Mouse (Mus musculus) embryonic facial prominence, embryonic 15.5 days (tissue): Measurements from ENCODE around the gene Mfn2. TPM values are rescaled to one million over a fixed set of nuclear protein-coding genes. Genes with fewer than 3 reads are reported as not detected.
A peak's percentile ranks its signal among the peaks of the same experiment; 100 is the strongest.
"Not testable (repeated sequence)": the region's sequence is repeated elsewhere in the genome, so short reads cannot be mapped to it uniquely, and the experiment has no call there.

ENCODE experiments used
- ATAC-seq: fragments of 200-750 bp; cut with Nextera tagmentation; 2 replicates; pipeline ENCODE4 v1.8.0; 2017; ENCODE audit warnings: low read depth, moderate TSS enrichment; ENCODE audit not compliant: insufficient number of reproducible peaks, low FRiP score, low TSS enrichment
- H3K27ac ChIP-seq: fragments of 300-500 bp; sonication (generic); replicated peaks from 2 replicates; pipeline ENCODE4 v1.5.1; 2015; ENCODE audit warnings: mild to moderate bottlenecking, inconsistent platforms
- H3K27me3 ChIP-seq: fragments of 300-500 bp; sonication (generic); 2 replicates; pipeline ENCODE4 v1.6.1; 2015; ENCODE audit warnings: inconsistent platforms
- H3K36me3 ChIP-seq: fragments of 300-500 bp; sonication (generic); 2 replicates; pipeline ENCODE4 v1.6.1; 2015; ENCODE audit warnings: mild to moderate bottlenecking, inconsistent platforms
- H3K4me1 ChIP-seq: fragments of 300-500 bp; sonication (generic); 2 replicates; pipeline ENCODE4 v1.6.1; 2015; ENCODE audit warnings: inconsistent platforms
- H3K4me2 ChIP-seq: fragments of 300-500 bp; sonication (generic); replicated peaks from 2 replicates; pipeline ENCODE4 v1.6.1; 2015; ENCODE audit warnings: mild to moderate bottlenecking, inconsistent platforms
- H3K4me3 ChIP-seq: fragments of 300-500 bp; sonication (generic); replicated peaks from 2 replicates; pipeline ENCODE4 v1.5.1; 2015; ENCODE audit warnings: mild to moderate bottlenecking, inconsistent platforms
- H3K9ac ChIP-seq: fragments of 300-500 bp; sonication (generic); 2 replicates; pipeline ENCODE4 v1.6.1; 2015; ENCODE audit warnings: inconsistent platforms
- H3K9me3 ChIP-seq: fragments of 300-500 bp; sonication (generic); replicated peaks from 2 replicates; pipeline ENCODE4 v1.6.1; 2016; ENCODE audit warnings: inconsistent platforms
- WGBS: fragments of 180-500 bp; shearing (Covaris S2); methylation state at CpG from one replicate; pipeline ENCODE4 v1.1.7; 2015; 5-methylcytosine and 5-hydroxymethylcytosine counted together
- polyA plus RNA-seq: library from polyadenylated mRNA; unstranded; fragments of >200 nt; fragmentation: Nextera tagmentation; extraction: Ambion mirVana; gene quantifications from 2 replicates; pipeline ENCODE4 v1.2.1, GENCODE M21; 2015

Gene Mfn2
- polyA plus RNA-seq, 1 experiment from 2014 or later: 39.4 TPM

GRCm38 (mm10) chr4:147866793-147867192, 37.7 kb downstream of the Mfn2 start:
- Histone ChIP-seq H3K36me3 (peaks cover 43% of the 10 kb centered on the region), H3K4me1 (peaks cover 23% of the 10 kb centered on the region)
- H3K27ac ChIP-seq, H3K4me3 ChIP-seq, H3K9ac ChIP-seq, H3K9me3 ChIP-seq, H3K27me3 ChIP-seq, H3K4me2 ChIP-seq, ATAC-seq: not testable (repeated sequence)
- 54% methylated on average over 3 of the region's 3 CpGs for WGBS

- WGBS: 93% methylated on average over 9 of the region's 9 CpGs
- H3K4me3 ChIP-seq: no peak overlapping the region
- H3K9me3 ChIP-seq: no peaks in the 10 kb centered on the region
- H3K36me3 ChIP-seq: peaks cover 45% of the 10 kb centered on the region
- H3K27me3 ChIP-seq: no peaks in the 10 kb centered on the region
- no peak overlapping the region for H3K9ac ChIP-seq
- no peak overlapping the region for H3K4me2 ChIP-seq
- no peak overlapping the region for H3K27ac ChIP-seq
- ATAC-seq: no peak
- H3K4me1 ChIP-seq: peaks cover 23% of the 10 kb centered on the region
Observed at GRCm38 (mm10) chr4:147866056-147866455, 38.4 kb downstream of the Mfn2 start.

- H3K27me3 ChIP-seq: no peaks in the 10 kb centered on the region
- H3K9ac ChIP-seq: no peak overlapping the region
- peaks cover 23% of the 10 kb centered on the region for H3K4me1 ChIP-seq
- no peak overlapping the region for H3K27ac ChIP-seq
- no peak overlapping the region for H3K4me3 ChIP-seq
- no peak overlapping the region for H3K4me2 ChIP-seq
- ATAC-seq: no peak
- H3K9me3 ChIP-seq: no peaks in the 10 kb centered on the region
- H3K36me3 ChIP-seq: peaks cover 47% of the 10 kb centered on the region
- WGBS: 93% methylated on average over 6 of the region's 6 CpGs
Observed at GRCm38 (mm10) chr4:147865651-147866050, 38.9 kb downstream of the Mfn2 start.

GRCm38 (mm10) chr4:147862051-147862450, 42.5 kb downstream of the Mfn2 start:
- ATAC-seq: no peak
- peaks cover under 1% of the 10 kb centered on the region; the same call in 1 of the 2 replicates for H3K4me1 ChIP-seq
- H3K27ac ChIP-seq: no peak overlapping the region
- peaks cover 52% of the 10 kb centered on the region for H3K36me3 ChIP-seq
- H3K27me3 ChIP-seq: no peaks in the 10 kb centered on the region
- H3K9me3 ChIP-seq: no peaks in the 10 kb centered on the region
- H3K9ac ChIP-seq: no peak overlapping the region
- H3K4me2 ChIP-seq: no peak overlapping the region
- H3K4me3 ChIP-seq: no peak overlapping the region
- WGBS: 78% methylated on average over 3 of the region's 3 CpGs

- no peak overlapping the region for H3K9ac ChIP-seq
- no peaks in the 10 kb centered on the region for H3K27me3 ChIP-seq
- no peak overlapping the region for H3K4me3 ChIP-seq
- H3K27ac ChIP-seq: no peak overlapping the region
- peaks cover 11% of the 10 kb centered on the region for H3K4me1 ChIP-seq
- H3K9me3 ChIP-seq: no peaks in the 10 kb centered on the region; the same call in 1 of the 2 replicates
- no peak for ATAC-seq
- H3K36me3 ChIP-seq: peaks cover 4% of the 10 kb centered on the region; the same call in 1 of the 2 replicates
- H3K4me2 ChIP-seq: no peak overlapping the region
- 80% methylated on average over 2 of the region's 2 CpGs for WGBS
Observed at GRCm38 (mm10) chr4:147850776-147851175, 53.7 kb downstream of the Mfn2 start.

GRCm38 (mm10) chr4:147848584-147848991, 55.9 kb downstream of the Mfn2 start:
- WGBS: 1% methylated on average over 4 of the region's 4 CpGs
- ATAC-seq: no peak; the same call in 1 of the 2 replicates
- H3K36me3 ChIP-seq: peaks cover 25% of the 10 kb centered on the region

GRCm38 (mm10) chr4:147847614-147848583, 56.6 kb downstream of the Mfn2 start, which contains the start of gene Zfp933:
Gene Zfp933, minus strand, starts transcription at chr4:147848366.
- Histone ChIP-seq H3K4me3 (peak within 1 kb of the TSS; percentile 75), H3K9ac (peak within 1 kb of the TSS; percentile 61), H3K4me2 (peak within 1 kb of the TSS; percentile 68), H3K27me3 (no peaks in the 10 kb centered on the region), H3K4me1 (peaks cover 11% of the 10 kb centered on the region), H3K36me3 (peaks cover 32% of the 10 kb centered on the region), H3K27ac (0 out of 2 replicates have a peak within 1 kb of the TSS, but pooled peaks have one; percentile 35), H3K9me3 (peaks cover 14% of the 10 kb centered on the region)
- 3% methylated on average over 23 of the region's 23 CpGs for WGBS
- peak; percentile 83 for ATAC-seq

More at GRCm38 (mm10) chr4:147848584-147848991, 55.9 kb downstream of the Mfn2 start:
- Histone ChIP-seq H3K9me3 (peaks cover 7% of the 10 kb centered on the region), H3K9ac (peak overlapping the region; percentile 33), H3K4me1 (peaks cover 11% of the 10 kb centered on the region), H3K27me3 (no peaks in the 10 kb centered on the region), H3K4me3 (peak overlapping the region; percentile 75), H3K4me2 (peak overlapping the region; percentile 68), H3K27ac (0 out of 2 replicates have a peak overlapping the region, but pooled peaks have one; percentile 35)

GRCm38 (mm10) chr4:147842871-147843270, 61.6 kb downstream of the Mfn2 start:
- peaks cover 53% of the 10 kb centered on the region for H3K36me3 ChIP-seq

GRCm38 (mm10) chr4:147839282-147839681, 65.2 kb downstream of the Mfn2 start:
- Histone ChIP-seq H3K36me3 (peaks cover 34% of the 10 kb centered on the region), H3K9me3 (peaks cover 27% of the 10 kb centered on the region)
- H3K9ac ChIP-seq, H3K27ac ChIP-seq, H3K27me3 ChIP-seq, ATAC-seq, H3K4me1 ChIP-seq, H3K4me3 ChIP-seq, H3K4me2 ChIP-seq: not testable (repeated sequence)
- over 99% methylated on average over 13 of the region's 26 CpGs for WGBS

More at GRCm38 (mm10) chr4:147842871-147843270, 61.6 kb downstream of the Mfn2 start:
- H3K4me2 ChIP-seq: no peak overlapping the region
- H3K4me3 ChIP-seq: no peak overlapping the region
- WGBS: 92% methylated on average over 3 of the region's 3 CpGs
- H3K9me3 ChIP-seq: peaks cover 27% of the 10 kb centered on the region
- no peak for ATAC-seq
- peaks cover 5% of the 10 kb centered on the region; the same call in 1 of the 2 replicates for H3K4me1 ChIP-seq
- H3K9ac ChIP-seq: no peak overlapping the region
- no peak overlapping the region for H3K27ac ChIP-seq
- no peaks in the 10 kb centered on the region for H3K27me3 ChIP-seq

GRCm38 (mm10) chr4:147824389-147824788, 80.1 kb downstream of the Mfn2 start:
- Histone ChIP-seq H3K4me1 (no peaks in the 10 kb centered on the region), H3K4me2 (no peak overlapping the region), H3K4me3 (no peak overlapping the region), H3K27ac (no peak overlapping the region), H3K36me3 (peaks cover 56% of the 10 kb centered on the region), H3K9me3 (peaks cover 78% of the 10 kb centered on the region), H3K9ac (no peak overlapping the region), H3K27me3 (no peaks in the 10 kb centered on the region)
- WGBS: 94% methylated on average over 4 of the region's 4 CpGs
- ATAC-seq: no peak
